Mouse (Mus musculus): ENCODE results near the gene Erf. TPM values are rescaled to one million over a fixed set of nuclear protein-coding genes. Genes with fewer than 3 reads are reported as not detected.
"Not testable (repeated sequence)": the region's sequence is repeated elsewhere in the genome, so short reads cannot be mapped to it uniquely, and the experiment has no call there.

The Erf gene
- total RNA-seq, 2 experiments from 2014 or later = 15.8 to 16.9 TPM

DNA sequence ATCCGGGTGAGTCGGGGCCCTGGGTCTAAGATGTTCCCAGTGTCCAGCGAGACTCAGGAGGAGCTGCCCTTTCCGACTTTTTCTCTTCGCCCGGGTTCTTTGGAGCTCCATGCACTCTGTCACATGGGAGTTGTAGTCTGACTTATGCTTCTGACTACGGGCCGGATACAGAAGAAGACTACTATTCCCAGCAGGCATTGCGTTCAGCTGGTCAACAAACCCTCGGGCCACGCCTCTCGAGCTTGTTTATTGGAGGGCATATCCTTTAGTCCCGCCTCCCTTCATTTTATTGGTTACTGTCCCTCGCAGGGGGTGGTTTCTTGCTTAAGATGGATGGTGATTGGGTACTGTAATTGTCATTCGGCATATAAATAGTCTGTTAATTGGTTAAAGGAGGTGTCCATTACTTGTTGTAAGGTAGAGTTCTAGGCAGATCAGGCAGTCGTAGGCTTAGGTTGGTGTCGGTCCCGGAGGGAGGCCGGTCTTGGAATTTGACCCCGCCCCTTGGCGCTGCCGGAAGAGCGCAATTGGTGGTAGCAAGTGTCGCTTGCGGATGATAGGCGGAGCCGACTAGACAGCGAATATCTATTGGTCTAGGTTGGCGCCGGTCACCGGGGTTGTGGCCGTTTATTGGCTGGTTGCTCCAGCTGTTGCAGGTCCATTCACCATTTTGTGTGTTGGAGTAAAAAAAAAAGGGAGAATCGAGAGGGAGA is 17.3 kb upstream of the Erf start:
- peak; percentile 99 to 100 for DNase-seq

- peak in 1 of 2 experiments; percentile 100 for DNase-seq
Observed at GRCm38 (mm10) chr7:25267301-25267750, 16.8 kb upstream of the Erf start, which contains the start of gene Cic. Gene Cic, plus strand, starts transcription at chr7:25267704.

GRCm38 (mm10) chr7:25266180-25266962 is 15.8 kb upstream of the Erf start:
- no peak for DNase-seq

DNA sequence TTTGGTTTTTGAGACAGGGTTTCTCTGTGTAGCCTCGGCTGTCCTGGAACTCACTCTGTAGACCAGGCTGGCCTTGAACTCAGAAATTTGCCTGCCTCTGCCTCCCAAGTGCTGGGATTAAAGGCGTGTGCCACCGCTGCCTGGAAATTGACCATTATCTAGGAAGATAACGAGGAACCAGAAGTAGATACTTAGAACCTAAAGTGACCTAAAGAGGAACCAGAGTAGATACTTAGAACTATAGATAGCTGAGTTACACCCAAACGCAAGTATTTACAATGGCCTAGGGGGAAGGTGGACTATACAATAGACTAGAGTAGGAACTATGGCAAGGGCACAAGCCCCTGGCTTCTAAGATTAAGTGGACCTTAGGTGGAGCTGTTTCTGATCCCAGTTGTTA is 15.2 kb upstream of the Erf start:
- not testable (repeated sequence) for DNase-seq

GRCm38 (mm10) chr7:25263968-25264870 is 13.7 kb upstream of the Erf start:
- no peak for DNase-seq

DNA sequence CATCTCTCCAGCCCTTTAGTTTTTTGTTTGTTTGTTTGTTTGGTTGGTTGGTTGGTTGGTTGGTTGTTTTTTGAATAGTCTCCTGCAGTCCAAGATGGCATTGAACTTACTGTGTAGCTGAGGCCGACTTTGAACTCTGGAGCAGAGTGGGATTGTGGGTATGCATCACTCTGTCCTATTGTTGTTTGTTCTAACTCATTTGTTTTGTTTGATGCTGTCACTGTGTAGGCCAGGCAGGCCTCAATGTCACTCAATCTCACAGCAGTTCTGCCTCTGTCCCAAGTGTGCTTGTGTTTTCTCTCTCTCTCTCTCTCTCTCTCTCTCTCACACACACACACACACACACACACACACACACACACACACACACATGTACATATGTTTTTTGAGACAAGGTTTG is 11.3 kb upstream of the Erf start:
- no peak for DNase-seq

- DNase-seq = peak in 1 of 2 experiments; percentile 59
Observed at GRCm38 (mm10) chr7:25251822-25252221, 1.3 kb upstream of the Erf start.

GRCm38 (mm10) chr7:25251071-25251791 is 670 bp upstream of the Erf start:
- peak; percentile 79 to 86 for DNase-seq

DNA sequence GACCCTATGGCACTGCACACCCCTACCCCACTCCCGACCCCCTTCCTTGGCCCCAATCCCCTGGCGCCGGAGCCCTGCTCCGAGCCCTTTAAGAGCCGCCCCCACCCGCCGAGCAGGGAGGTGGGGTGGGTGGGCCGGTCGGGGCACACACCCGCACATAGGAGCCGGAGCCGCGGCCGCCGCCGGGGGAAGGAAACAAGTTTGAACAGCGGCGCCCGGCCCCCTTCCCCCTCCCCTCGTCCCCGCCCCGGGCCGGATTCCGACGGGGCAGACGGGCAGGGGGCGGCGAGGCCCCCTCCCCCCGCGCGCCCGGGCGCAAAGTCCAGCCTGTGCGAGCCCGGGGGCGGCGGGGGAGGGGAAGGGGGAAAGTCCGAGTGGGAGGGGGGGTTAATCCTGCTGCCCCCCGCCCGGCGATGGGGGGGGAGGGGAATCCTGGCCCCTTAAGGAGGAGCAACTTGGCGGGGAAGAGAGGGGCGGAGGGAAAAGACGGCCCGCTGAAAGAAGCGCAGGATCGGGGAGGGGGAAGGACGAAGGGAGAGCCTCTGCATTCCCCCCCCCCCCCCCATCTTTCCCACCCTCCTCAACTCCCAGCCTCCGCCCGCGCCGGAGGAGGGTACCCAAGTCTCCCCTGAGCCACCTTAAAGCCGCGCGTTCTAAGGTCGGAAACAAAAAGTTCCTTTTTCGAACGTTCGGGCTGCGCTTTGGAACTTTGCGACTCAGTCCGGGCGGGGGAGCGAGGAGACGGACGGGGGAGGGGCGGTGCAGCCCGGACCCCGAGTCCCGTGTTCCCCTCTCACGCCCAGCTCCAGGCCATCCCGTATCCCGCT is 1.0 kb downstream of the Erf start:
- DNase-seq = peak; percentile 82 to 87

DNA sequence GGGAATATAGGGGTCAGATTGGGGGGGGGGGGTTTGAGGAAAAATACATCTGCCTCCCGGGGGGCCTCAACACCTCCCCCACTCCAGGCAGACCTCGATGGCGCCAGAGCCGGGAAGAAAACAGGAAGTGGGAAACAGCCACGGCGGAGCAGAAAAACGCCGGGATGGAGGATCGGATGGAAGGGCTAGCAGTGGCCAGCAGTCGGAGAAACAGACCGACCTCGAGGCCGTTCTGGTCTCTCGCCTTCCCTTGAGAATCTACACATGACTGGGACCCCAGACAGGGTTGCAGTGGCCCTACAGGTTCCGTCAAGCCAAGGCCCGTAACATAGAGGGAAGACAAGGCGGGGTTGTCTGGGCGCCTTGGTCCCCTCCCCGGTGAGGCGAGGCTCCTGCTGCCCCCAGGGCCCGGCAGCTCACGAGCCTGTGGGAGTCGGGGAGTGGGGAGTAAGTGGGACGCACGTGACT is 1.7 kb downstream of the Erf start:
- peak in 1 of 2 experiments; percentile 82 for DNase-seq

DNA sequence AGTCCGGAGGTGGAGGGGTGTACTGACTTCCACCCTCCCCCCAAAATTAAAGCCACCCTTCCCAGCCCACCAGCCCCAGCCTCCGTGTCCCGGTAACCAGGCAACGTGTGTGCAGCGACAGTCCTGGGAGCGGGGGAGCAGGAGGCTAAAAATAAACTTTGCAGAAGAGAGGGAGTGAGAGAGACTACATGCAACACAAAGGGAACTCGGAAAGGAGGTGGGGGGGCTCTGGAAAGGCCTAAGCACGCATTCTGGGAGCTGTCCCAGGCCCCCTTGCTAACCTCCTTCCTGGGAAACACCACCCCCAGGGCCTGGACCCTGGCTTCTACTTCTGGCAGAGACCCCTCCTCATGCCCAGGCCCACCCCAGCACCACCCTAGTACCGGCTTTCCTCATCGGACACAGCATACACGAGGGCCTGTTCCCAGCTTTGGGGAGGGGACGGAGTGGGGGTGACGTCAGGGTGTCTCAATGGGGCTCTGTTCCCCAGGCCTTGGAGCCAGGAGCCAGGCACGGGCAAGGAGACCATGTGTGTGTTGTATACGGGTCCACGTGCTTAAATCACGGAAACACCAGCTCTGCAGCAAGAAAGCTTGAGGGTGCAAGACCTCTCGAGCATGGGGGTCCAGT is 2.4 kb downstream of the Erf start:
- DNase-seq = peak; percentile 57 to 69

DNA sequence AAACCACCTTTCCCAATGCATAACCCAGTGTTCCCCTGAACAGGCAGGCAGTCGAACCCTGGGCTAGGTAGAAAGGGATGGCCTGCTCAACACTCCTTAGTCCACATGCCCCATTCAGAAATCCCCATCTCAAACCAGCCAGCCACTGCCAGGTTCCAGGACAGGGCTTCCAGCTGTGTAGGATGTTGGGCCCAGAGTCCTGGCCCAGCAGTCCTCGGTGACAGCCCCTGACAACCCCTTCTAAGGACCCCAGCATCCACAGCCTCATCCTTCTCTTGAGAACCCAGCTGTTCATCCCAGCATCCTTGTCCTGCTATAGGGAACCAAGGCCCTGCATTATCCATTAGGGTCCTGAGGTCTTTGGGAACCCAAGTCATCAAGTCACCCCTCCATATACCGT is 3.1 kb downstream of the Erf start:
- DNase-seq = no peak

DNA sequence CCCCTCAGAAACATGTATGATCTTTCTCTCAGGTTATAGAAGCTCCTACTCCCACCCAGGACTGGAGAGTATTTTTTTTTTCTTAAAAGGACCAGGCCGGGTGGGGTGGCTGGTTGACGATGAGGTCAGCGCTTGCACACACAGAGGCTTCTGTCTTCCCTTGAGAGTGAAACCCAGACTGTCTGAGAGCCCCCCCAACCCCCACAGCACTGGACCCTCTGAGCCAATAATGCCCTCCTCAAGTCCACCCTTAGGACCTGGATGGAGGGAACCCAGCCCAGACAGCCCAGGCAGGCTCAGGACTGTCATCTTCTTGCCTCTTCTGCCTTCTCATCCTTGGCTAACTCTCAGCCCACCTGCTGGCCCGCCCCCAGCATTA is 3.8 kb downstream of the Erf start:
- DNase-seq = no peak

GRCm38 (mm10) chr7:25246079-25246758 is 4.3 kb downstream of the Erf start:
- DNase-seq = peak; percentile 59 to 68

DNA sequence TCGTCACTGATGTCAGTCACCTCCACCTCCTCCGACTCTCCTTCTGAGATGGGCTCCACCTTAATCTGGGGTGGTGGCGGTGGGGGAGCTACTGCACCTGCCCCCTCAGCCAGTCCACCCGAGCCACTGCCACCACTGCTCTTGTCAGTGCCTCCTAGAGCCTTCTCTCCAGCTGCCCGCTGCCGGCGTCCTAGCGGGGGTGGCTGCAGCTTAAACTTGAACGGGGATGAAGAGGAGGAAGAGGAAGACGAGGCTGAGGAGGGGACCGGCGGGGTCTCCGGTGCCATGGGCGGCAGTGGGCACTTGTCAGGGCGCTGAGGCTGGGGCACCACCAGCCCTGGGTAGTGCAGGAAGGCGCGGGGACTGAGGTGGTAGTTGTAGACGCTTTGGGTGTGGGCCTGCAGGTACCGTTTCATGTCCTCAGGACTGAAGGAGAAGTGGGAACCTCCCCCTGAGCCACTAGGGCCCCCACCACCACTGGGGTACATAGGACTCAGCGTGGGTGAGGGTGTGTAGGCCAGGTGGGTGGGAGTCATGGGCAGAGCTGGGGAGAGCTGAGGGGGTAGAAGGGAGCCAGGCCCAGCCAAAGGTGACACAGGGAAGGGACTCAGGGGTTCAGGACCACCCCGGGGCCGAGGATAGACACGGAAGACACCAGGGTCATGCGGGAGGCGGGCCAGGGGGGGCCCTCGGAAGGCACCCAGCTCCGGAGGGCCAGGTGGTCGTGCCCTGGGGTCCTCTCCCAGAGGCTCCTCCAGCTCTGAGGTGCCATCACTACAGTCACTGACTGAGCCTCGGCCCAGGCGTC is 5.8 kb downstream of the Erf start:
- no peak for DNase-seq

DNA sequence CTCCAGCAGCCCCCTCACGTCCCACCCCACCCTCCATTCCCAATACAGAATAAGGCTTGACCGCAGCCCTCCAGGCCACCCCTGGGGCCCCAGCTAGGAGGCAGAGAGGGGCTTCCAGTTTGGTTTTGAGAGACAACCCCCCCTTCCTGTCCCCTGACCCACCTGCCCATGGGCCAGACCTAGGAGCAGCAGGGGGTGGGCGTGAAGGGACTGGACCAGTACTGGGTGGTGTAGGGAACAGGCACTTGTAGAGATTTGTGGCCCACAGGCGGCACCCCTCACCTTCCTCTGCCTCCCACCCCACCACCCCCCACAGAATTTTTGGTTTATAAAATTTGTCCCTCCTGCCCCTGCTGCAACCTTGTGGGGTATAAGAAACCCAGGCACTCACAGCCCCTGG is 7.2 kb downstream of the Erf start:
- DNase-seq = no peak

GRCm38 (mm10) chr7:25241062-25241461 is 9.5 kb downstream of the Erf start:
- DNase-seq = peak; percentile 71 to 75

GRCm38 (mm10) chr7:25240631-25241030 is 9.9 kb downstream of the Erf start:
- no peak for DNase-seq

Measured in heart, adult 18-20 months (tissue).